Mouse (Mus musculus) cerebellum, adult 9-10 months (tissue): ENCODE data around the gene Olfr869.

Source experiments
- DNase-seq: peaks from one replicate; pipeline ENCODE4 v3.0.0; 2022

Olfr869 gene

DNA sequence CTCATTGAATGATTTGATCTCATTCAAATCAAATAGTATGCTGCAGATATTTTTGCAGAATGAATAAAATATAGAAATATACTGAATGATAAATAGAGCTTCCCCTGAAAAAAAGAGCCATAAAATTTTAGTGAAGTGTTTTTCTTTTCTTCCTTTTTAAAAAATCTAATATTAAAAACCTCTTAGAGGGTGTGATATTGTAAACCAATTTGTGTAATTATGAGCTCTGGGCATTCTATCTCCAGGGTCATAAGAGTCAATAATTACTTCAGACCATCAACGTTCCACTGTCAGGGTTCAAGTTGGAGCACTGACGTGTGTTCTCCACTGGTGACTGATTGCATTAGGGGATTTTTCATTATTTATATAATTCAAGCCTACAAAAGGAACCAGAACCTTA, at the start of gene Olfr869:
TSS of gene Olfr869 (plus strand) at position 301 of the 400 bp plus-strand sequence.
- no peak for DNase-seq

GRCm38 (mm10) chr9:20098326-20098725, 30.5 kb upstream of the Olfr869 start, which contains the start of gene Olfr868:
TSS of gene Olfr868 (plus strand) at chr9:20098626.
- DNase-seq: no peak

- no peak for DNase-seq
Observed at GRCm38 (mm10) chr9:20149706-20150105, 20.9 kb downstream of the Olfr869 start.

GRCm38 (mm10) chr9:20173957-20174356, 45.1 kb downstream of the Olfr869 start, which contains the start of gene Olfr870:
TSS of gene Olfr870 (minus strand) at chr9:20174057.
- DNase-seq: no peak

- DNase-seq: no peak
Observed at GRCm38 (mm10) chr9:20179463-20179862, 50.7 kb downstream of the Olfr869 start.
